Mouse (Mus musculus) MEL (cell line): ENCODE results near the gene 5730596B20Rik. TPM values are rescaled to one million over a fixed set of nuclear protein-coding genes. Genes with fewer than 3 reads are reported as not detected.

Source experiments
- DNase-seq: peaks from one replicate; pipeline ENCODE4 v3.0.0; 2011; ENCODE audit warnings: low read depth, low spot score
- H3K27ac ChIP-seq: 2 replicates; pipeline ENCODE4 v1.5.1; 2012; ENCODE audit warnings: low read depth, mild to moderate bottlenecking, control low read depth, low read length, moderate library complexity; ENCODE audit not compliant: control insufficient read depth
- H3K27me3 ChIP-seq, 2 experiments: fragments of 150-350 bp in 1 of 2; sonication (generic) in 1 of 2; 2 replicates each; pipeline ENCODE4 v1.6.1; 2012; ENCODE audit warnings: low read length in 2 of 2, mild to moderate bottlenecking in 2 of 2, improper control_type of control experiment in 1 of 2, moderate library complexity in 1 of 2; ENCODE audit not compliant: insufficient read depth in 2 of 2, control insufficient read depth in 1 of 2
- H3K36me3 ChIP-seq, 2 experiments: 2 replicates each; pipeline ENCODE4 v1.6.1; 2012 to 2014; ENCODE audit warnings: low read length in 2 of 2, improper control_type of control experiment in 1 of 2, inconsistent platforms in 1 of 2, mild to moderate bottlenecking in 1 of 2; ENCODE audit not compliant: insufficient read depth in 2 of 2, control insufficient read depth in 1 of 2
- H3K4me1 ChIP-seq, 2 experiments: fragments of 150-350 bp in 1 of 2; sonication (generic) in 1 of 2; 2 replicates each; pipeline ENCODE4 v1.6.1; 2012; ENCODE audit warnings: low read length in 2 of 2, improper control_type of control experiment in 1 of 2, mild to moderate bottlenecking in 1 of 2; ENCODE audit not compliant: insufficient read depth in 2 of 2, control insufficient read depth in 1 of 2
- H3K4me3 ChIP-seq, 2 experiments: fragments of 150-350 bp in 1 of 2; sonication (generic) in 1 of 2; 2 replicates each; pipeline ENCODE4 v1.5.1; 2012; ENCODE audit warnings: low read depth in 2 of 2, low read length in 2 of 2, mild to moderate bottlenecking in 2 of 2, moderate library complexity in 2 of 2, control low read depth in 1 of 2, improper control_type of control experiment in 1 of 2; ENCODE audit not compliant: control insufficient read depth in 1 of 2, insufficient read depth in 1 of 2
- H3K79me2 ChIP-seq: 2 replicates; pipeline ENCODE4 v1.6.1; 2012; ENCODE audit warnings: mild to moderate bottlenecking, low read length, moderate library complexity; ENCODE audit not compliant: control insufficient read depth, poor library complexity, insufficient read depth
- H3K9ac ChIP-seq: 2 replicates; pipeline ENCODE4 v1.6.1; 2012; ENCODE audit warnings: low read depth, mild to moderate bottlenecking, control low read depth, low read length, moderate library complexity; ENCODE audit not compliant: control insufficient read depth, poor library complexity, severe bottlenecking
- H3K9me3 ChIP-seq: fragments of 150-350 bp; sonication (generic); replicated peaks from 2 replicates; pipeline ENCODE4 v1.6.1; 2012; ENCODE audit warnings: mild to moderate bottlenecking, low read length, improper control_type of control experiment, moderate library complexity; ENCODE audit not compliant: insufficient read depth
- BHLHE40 ChIP-seq: IDR thresholded peaks from 2 replicates; pipeline ENCODE4 v1.6.1; 2012; ENCODE audit warnings: low read depth, mild to moderate bottlenecking, inconsistent platforms, low read length, improper control_type of control experiment, borderline replicate concordance
- CTCF ChIP-seq, 3 experiments: IDR thresholded peaks in 2 of 3; conservative IDR thresholded peaks in 1 of 3; 2 replicates each; pipeline ENCODE4 v1.5.1; 2011 to 2012; ENCODE audit warnings: low read length in 3 of 3, low read depth in 2 of 3, mild to moderate bottlenecking in 2 of 3, improper control_type of control experiment in 1 of 3, inconsistent platforms in 1 of 3, mixed read lengths in 1 of 3, moderate library complexity in 1 of 3; ENCODE audit not compliant: control insufficient read depth in 1 of 3, insufficient read depth in 1 of 3, poor library complexity in 1 of 3, severe bottlenecking in 1 of 3
- ELF1 ChIP-seq: IDR thresholded peaks from 2 replicates; pipeline ENCODE4 v1.6.1; 2014; ENCODE audit warnings: low read depth, mild to moderate bottlenecking, inconsistent platforms, low read length, improper control_type of control experiment, moderate library complexity
- GABPA ChIP-seq: IDR thresholded peaks from 2 replicates; pipeline ENCODE4 v1.6.1; 2012; ENCODE audit warnings: low read depth, mild to moderate bottlenecking, inconsistent platforms, low read length, improper control_type of control experiment, moderate library complexity
- GATA1 ChIP-seq: IDR thresholded peaks from 2 replicates; pipeline ENCODE4 v1.6.1; 2011; ENCODE audit warnings: low read depth, low read length, improper control_type of control experiment
- HCFC1 ChIP-seq: IDR thresholded peaks from 2 replicates; pipeline ENCODE4 v1.6.1; 2012; ENCODE audit warnings: low read depth, mild to moderate bottlenecking, inconsistent platforms, low read length, improper control_type of control experiment, moderate library complexity
- JUND ChIP-seq: IDR thresholded peaks from 2 replicates; pipeline ENCODE4 v1.6.1; 2011; ENCODE audit warnings: low read depth, mild to moderate bottlenecking, improper control_type of control experiment, low read length
- MAX ChIP-seq: IDR thresholded peaks from 2 replicates; pipeline ENCODE4 v1.6.1; 2011; ENCODE audit warnings: low read length, improper control_type of control experiment
- MEF2A ChIP-seq: IDR thresholded peaks from 2 replicates; pipeline ENCODE4 v1.6.1; 2014; ENCODE audit warnings: low read depth, mild to moderate bottlenecking, inconsistent platforms, low read length, improper control_type of control experiment; ENCODE audit not compliant: poor library complexity, insufficient replicate concordance, severe bottlenecking; ENCODE audit errors: extremely low read depth
- NRF1 ChIP-seq: IDR thresholded peaks from 2 replicates; pipeline ENCODE4 v1.6.1; 2014; ENCODE audit warnings: low read depth, mild to moderate bottlenecking, inconsistent platforms, low read length, improper control_type of control experiment, moderate library complexity; ENCODE audit not compliant: poor library complexity, insufficient read depth, severe bottlenecking
- RCOR1 ChIP-seq: IDR thresholded peaks from 2 replicates; pipeline ENCODE4 v1.6.1; 2012; ENCODE audit warnings: low read depth, mild to moderate bottlenecking, inconsistent platforms, low read length, improper control_type of control experiment
- SIN3A ChIP-seq: IDR thresholded peaks from 2 replicates; pipeline ENCODE4 v1.6.1; 2012; ENCODE audit warnings: low read length, improper control_type of control experiment, inconsistent platforms
- TBP ChIP-seq: IDR thresholded peaks from 2 replicates; pipeline ENCODE4 v1.8.0; 2011; ENCODE audit warnings: low read depth, low read length, improper control_type of control experiment
- UBTF ChIP-seq: IDR thresholded peaks from 2 replicates; pipeline ENCODE4 v1.6.1; 2012; ENCODE audit warnings: low read depth, mild to moderate bottlenecking, inconsistent platforms, low read length, improper control_type of control experiment, moderate library complexity, borderline replicate concordance; ENCODE audit not compliant: insufficient read depth
- USF2 ChIP-seq, 2 experiments: IDR thresholded peaks; 2 replicates each; pipeline ENCODE4 v1.6.1; 2011 to 2012; ENCODE audit warnings: improper control_type of control experiment in 2 of 2, low read length in 2 of 2, borderline replicate concordance in 1 of 2, inconsistent platforms in 1 of 2, low read depth in 1 of 2, mild to moderate bottlenecking in 1 of 2; ENCODE audit not compliant: insufficient read depth in 1 of 2
- ZC3H11A ChIP-seq: IDR thresholded peaks from 2 replicates; pipeline ENCODE4 v1.6.1; 2012; ENCODE audit warnings: low read depth, mild to moderate bottlenecking, inconsistent platforms, low read length, improper control_type of control experiment
- ZKSCAN1 ChIP-seq: IDR thresholded peaks from 2 replicates; pipeline ENCODE4 v1.6.1; 2012; ENCODE audit warnings: low read depth, mild to moderate bottlenecking, inconsistent platforms, low read length, improper control_type of control experiment, moderate library complexity
- polyA plus RNA-seq, 2 experiments: library from polyadenylated mRNA; stranded (reverse) in 1 of 2; unstranded in 1 of 2; fragments of >175 nt in 1 of 2; fragments of >200 nt in 1 of 2; gene quantifications; 2 replicates each; pipeline versions ENCODE4 v1.2.1 to v1.2.4; 2012; ENCODE audit warnings: low replicate concordance in 2 of 2, low read depth in 1 of 2; ENCODE audit not compliant: insufficient read length in 2 of 2, insufficient read depth in 1 of 2, missing spikeins in 1 of 2
- total RNA-seq: library from RNA; depleted of rRNA; stranded (reverse); fragments of 300-350 nt; gene quantifications from 2 replicates; pipeline ENCODE4 v1.2.3, GENCODE M21; 2012

5730596B20Rik gene
- total and polyA plus RNA-seq, 3 experiments = not detected

DNA sequence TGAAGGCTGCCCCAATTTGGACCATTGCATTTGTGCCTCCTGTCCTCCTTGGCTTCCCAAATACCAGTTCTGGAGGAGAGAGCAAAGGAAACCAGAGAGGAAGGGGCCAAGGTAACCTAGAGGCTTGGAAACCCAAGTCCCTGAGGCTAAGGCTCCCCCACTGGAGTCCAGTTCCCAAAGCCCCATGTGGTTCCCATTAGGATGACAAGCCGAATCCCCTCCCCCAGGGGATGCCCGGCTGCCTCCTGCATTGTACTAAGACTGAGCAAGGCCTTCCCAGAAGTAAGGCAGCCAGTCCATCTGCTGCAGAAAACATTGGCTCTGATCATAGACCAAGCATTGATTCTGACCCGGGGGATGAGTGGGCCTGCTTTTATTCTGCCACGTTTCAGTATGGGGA, 6.0 kb upstream of the 5730596B20Rik start (continued):
- no peak for TF ChIP-seq TBP

DNA sequence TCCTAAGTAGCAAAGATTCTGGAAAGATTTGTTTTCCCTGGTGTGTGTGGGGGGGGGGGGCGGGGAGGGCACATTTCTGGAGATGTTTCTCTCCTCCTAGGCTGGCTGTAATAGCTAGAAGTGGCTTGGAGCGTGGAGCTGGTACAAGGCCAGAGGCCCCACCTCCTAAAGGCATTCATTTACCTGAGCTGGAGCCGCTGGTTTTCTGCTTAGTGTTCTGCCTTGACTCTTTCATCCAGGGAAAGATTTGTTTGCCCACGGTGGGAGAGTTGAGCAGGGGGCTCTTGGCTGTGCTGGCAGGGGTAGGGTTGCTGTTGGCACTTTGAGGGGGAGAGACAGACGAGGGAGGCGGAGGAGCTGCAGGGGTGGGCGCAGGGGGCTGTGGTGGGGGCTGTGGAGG, 5.4 kb upstream of the 5730596B20Rik start:
- Histone ChIP-seq H3K27me3 (no peaks in the 10 kb centered on the region), H3K9me3 (no peaks in the 10 kb centered on the region), H3K4me3 (no peak overlapping the region), H3K9ac (no peak overlapping the region), H3K36me3 (no peaks in the 10 kb centered on the region), H3K27ac (no peak overlapping the region), H3K4me1 (no peaks in the 10 kb centered on the region), H3K79me2 (no peaks in the 10 kb centered on the region)
- no peak for DNase-seq
- TF ChIP-seq UBTF (no peak), CTCF (IDR thresholded peaks at IDR 0.05 in 2 of 3, conservative IDR thresholded peaks at IDR 0.05 in 1 of 3; ENCODE audit: control insufficient read depth in 1 of 3, insufficient read depth in 1 of 3, low read depth in 2 of 3, low read length in 3 of 3, poor library complexity in 1 of 3, severe bottlenecking in 1 of 3) (no peak), USF2 (IDR thresholded peaks at IDR 0.05; ENCODE audit: borderline replicate concordance in 1 of 2, insufficient read depth in 1 of 2, low read depth in 1 of 2, low read length in 2 of 2) (no peak), MAX (no peak), ELF1 (no peak), TBP (no peak), BHLHE40 (no peak), RCOR1 (no peak), GABPA (no peak), NRF1 (no peak), GATA1 (no peak)

DNA sequence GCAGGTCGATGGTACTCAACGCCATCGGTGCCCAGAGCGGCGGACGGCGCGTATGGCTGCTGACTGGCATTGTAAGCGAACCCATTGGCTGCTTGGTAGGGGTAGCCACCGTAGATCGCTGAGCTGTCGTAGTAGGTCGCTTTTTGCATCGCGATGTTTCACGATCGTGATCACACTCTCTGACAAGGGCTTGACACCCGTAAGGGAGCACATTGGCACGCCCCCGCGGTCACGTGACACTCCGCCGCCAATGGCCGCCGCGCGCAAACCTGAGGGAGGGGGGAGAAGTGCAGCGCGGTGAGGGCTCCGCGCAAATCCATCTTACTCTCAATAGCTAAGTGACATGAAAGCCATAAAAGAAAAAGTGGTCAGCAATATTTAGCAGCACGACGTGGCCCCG, 4.8 kb upstream of the 5730596B20Rik start:
- Histone ChIP-seq H3K79me2 (no peaks in the 10 kb centered on the region), H3K27ac (no peak overlapping the region), H3K27me3 (no peaks in the 10 kb centered on the region), H3K36me3 (no peaks in the 10 kb centered on the region), H3K4me3 (no peak overlapping the region), H3K4me1 (no peaks in the 10 kb centered on the region), H3K9ac (no peak overlapping the region), H3K9me3 (no peaks in the 10 kb centered on the region)
- TF ChIP-seq JUND (no peak), SIN3A (no peak), ZC3H11A (no peak), MEF2A (no peak), ZKSCAN1 (no peak), HCFC1 (no peak)
- no peak for DNase-seq
